Mouse (Mus musculus): ENCODE data around the gene Ttc28.

The Ttc28 gene

DNA sequence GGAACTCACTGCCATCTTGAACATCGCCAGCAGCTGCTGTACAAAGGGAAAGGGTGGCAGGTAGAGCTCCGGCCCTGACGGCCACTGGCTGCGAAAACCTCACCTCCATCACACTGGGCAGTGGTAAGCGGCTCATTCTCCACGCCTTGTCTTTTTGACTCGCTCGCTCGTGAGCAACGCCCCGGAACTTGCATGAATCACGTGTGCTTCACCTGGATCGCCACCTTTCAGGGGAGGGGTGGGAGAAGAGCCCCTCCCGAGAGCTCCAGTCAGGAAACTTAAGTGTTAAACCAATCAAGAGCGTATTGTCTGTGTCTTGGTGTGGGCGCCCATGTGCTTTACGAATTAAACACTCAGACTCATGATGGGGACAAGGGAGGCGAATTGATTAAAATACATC, 252.0 kb downstream of the Ttc28 start:
- in situ Hi-C loops (cut with MboI; ENCODE audit: low pct_unique_long_range_greater_than_20kb in 1 of 2, low sequenced_read_pairs in 2 of 2, unreplicated experiment in 1 of 2): no loop called here

DNA sequence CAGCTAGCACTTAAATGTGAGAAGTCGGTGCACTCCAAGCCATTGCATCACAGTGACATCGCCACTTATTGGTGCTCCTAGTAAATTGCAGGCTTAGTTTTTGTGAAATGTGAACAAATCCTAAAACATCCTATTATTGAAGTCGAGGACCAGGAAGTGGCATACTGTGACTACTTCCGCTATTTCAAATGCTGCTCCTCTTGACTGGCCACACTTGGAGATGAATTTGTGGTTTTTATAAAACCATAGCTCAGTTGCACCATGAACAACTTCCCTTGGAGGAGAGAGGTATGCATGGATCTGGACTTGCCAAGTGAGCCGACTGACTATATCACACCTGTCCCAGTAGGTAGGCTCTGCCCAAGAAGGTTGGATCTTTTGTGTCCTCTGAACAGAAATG, 253.5 kb downstream of the Ttc28 start:
- in situ Hi-C loops (cut with MboI; ENCODE audit: low pct_unique_long_range_greater_than_20kb in 1 of 2, low sequenced_read_pairs in 2 of 2, unreplicated experiment in 1 of 2): no loop called here

DNA sequence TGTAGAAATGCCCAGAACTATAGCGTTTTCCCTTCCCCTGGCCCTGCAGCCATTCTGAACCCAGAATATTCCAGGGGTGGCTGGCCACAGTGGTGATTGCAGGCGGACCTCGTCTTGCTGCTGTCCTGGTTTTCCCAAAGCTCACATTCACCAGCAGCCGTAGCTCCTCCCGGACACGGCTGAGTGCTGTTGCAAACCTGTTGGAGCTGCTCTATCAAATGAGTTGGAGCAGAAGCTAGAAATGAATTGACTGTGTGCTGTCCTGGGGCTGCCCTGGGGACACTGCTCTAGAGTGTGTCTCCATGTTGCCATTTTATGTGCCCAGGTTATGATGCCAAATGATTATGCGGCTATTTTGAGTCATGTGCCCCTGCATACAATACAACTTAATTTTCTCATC, 254.2 kb downstream of the Ttc28 start:
- in situ Hi-C loops (cut with MboI; ENCODE audit: low pct_unique_long_range_greater_than_20kb in 1 of 2, low sequenced_read_pairs in 2 of 2, unreplicated experiment in 1 of 2): no loop called here

DNA sequence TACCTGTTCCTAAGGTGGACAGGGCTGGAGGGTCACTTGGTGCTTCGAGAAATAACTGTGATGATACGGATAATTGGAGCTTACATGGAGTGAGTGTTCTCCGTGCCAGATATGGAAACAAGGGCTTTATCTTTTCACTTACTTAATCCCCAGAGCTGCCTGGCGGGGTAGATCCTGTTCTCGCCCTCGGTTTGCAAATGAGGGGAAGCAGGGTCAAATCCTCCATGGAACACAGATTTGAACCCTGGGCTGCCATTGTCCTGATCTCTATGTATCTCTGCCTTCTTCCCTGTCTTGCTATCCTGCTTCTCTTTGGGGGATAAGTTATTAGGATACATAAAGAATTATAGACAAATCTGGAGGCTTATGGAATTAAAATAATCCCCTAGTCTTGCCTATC, 257.7 kb downstream of the Ttc28 start:
- in situ Hi-C loops (cut with MboI; ENCODE audit: low pct_unique_long_range_greater_than_20kb in 1 of 2, low sequenced_read_pairs in 2 of 2, unreplicated experiment in 1 of 2): no loop called here

- in situ Hi-C loops (cut with MboI; ENCODE audit: low pct_unique_long_range_greater_than_20kb in 1 of 2, low sequenced_read_pairs in 2 of 2, unreplicated experiment in 1 of 2): no loop called here
Measured at GRCm38 (mm10) chr5:111137742-111138141, 258.1 kb downstream of the Ttc28 start.

DNA sequence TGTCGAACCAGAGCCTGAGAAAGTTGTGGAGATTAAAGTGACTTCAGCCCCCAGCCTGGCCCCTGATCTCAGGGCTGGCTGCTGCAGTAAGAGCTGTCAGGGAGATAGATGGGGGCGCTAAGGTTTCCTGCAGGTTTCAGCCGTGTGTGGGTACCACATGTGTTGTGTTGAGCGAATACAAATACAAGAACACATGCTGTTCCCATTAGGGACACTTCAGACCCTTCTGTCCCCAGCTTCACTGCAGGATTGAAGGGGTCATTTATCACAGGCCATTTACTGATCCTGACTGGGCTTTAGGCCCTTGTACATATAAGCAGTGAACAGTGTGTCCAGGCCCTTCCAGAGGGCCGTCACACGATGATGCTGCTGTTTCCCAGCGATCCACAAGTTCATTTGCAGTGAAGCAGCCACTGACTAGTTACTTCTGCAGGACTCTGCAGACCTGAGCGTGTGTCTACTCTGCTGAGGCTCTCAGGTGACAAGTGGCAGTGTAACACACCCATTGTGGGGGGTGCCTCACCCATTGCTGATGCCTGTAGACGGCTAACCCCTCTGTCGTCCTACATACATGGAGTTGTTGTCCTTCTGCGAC, 258.7 kb downstream of the Ttc28 start:
- in situ Hi-C loops (cut with MboI; ENCODE audit: low pct_unique_long_range_greater_than_20kb in 1 of 2, low sequenced_read_pairs in 2 of 2, unreplicated experiment in 1 of 2): no loop called here

- in situ Hi-C loops (cut with MboI; ENCODE audit: low pct_unique_long_range_greater_than_20kb in 1 of 2, low sequenced_read_pairs in 2 of 2, unreplicated experiment in 1 of 2): no loop called here
Measured at GRCm38 (mm10) chr5:111138927-111139565, 259.4 kb downstream of the Ttc28 start.

- in situ Hi-C loops (cut with MboI; ENCODE audit: low pct_unique_long_range_greater_than_20kb in 1 of 2, low sequenced_read_pairs in 2 of 2, unreplicated experiment in 1 of 2): no loop called here
Measured at GRCm38 (mm10) chr5:111139622-111140021, 260.0 kb downstream of the Ttc28 start.

DNA sequence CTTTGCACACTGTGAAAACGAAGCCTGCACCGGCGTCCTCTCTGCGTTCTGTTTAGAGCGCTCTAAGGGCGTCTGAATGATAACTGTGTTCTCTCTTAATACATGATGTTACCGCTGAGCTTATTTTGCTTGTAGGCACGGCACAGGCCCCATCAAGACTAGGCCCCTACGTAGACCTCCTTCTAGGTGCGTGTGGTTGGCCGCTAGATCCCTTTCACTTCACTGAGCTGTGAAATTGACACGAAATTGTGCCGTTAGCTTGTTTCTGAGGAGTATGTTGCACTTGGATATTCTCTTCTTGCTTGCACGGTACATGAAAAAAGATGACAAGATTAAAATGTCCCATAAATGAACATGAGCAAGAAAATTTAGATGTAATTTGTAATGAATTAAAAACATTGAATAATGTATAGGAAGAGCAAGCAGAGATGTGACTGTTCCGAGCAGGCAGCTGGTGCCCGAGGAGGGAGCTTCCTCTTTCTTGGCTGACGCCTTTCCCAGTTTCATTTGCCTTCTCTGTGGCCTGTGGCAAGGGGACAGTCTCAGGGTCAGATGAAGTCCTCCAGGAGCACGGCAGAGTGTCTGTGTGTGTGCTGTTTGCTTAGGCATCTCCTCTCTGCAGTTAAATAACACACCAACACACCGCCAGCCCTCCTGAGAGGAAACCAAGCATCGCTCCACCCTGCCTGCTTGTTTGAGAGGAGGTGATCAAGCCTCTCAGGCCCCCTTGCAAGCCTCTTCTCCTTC, 261.7 kb downstream of the Ttc28 start:
- in situ Hi-C loops (cut with MboI; ENCODE audit: low pct_unique_long_range_greater_than_20kb in 1 of 2, low sequenced_read_pairs in 2 of 2, unreplicated experiment in 1 of 2): no loop called here

DNA sequence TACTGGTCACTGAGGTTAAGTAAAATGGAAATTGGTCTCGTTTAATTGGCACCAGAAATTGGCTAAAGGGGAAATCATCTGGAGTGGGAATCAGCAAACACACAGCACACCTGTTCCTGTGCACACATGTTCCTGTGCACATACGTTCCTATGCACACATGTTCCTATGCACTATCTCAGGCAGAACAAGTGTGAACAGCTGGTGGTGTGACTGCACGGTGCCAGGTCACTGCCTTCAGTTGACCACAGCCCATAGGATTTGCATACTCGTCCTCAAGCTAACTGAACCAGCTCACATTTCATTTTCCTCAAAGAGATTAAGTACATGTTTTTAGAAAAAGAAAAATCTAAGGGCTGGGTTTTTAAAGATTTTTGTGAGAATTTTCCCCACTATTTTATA, 263.2 kb downstream of the Ttc28 start:
- in situ Hi-C loops (cut with MboI; ENCODE audit: low pct_unique_long_range_greater_than_20kb in 1 of 2, low sequenced_read_pairs in 2 of 2, unreplicated experiment in 1 of 2): no loop called here

GRCm38 (mm10) chr5:111144411-111144810, 264.8 kb downstream of the Ttc28 start:
- in situ Hi-C loops (cut with MboI; ENCODE audit: low pct_unique_long_range_greater_than_20kb in 1 of 2, low sequenced_read_pairs in 2 of 2, unreplicated experiment in 1 of 2): no loop called here

DNA sequence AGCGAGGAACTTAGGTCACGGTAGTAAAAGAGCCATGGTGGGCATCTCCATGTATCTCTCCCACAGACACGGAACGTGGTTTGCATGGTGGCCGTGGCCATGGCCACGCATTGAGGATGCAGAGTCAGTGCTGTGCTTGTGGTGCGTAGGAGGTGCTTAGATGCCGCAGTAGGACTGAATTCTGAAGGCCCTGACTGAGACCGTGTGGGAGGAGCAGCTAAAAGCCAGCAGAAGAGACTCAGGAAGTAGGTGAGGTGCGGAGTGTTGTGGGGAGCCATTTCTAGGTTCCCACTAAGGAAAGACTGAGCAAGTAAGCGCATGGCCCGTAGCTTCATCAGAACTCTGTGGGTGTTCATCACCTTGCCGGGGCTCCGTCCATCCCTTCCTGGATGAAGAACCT, 271.0 kb downstream of the Ttc28 start:
- in situ Hi-C loops (cut with MboI; ENCODE audit: low pct_unique_long_range_greater_than_20kb in 1 of 2, low sequenced_read_pairs in 2 of 2, unreplicated experiment in 1 of 2): no loop called here

DNA sequence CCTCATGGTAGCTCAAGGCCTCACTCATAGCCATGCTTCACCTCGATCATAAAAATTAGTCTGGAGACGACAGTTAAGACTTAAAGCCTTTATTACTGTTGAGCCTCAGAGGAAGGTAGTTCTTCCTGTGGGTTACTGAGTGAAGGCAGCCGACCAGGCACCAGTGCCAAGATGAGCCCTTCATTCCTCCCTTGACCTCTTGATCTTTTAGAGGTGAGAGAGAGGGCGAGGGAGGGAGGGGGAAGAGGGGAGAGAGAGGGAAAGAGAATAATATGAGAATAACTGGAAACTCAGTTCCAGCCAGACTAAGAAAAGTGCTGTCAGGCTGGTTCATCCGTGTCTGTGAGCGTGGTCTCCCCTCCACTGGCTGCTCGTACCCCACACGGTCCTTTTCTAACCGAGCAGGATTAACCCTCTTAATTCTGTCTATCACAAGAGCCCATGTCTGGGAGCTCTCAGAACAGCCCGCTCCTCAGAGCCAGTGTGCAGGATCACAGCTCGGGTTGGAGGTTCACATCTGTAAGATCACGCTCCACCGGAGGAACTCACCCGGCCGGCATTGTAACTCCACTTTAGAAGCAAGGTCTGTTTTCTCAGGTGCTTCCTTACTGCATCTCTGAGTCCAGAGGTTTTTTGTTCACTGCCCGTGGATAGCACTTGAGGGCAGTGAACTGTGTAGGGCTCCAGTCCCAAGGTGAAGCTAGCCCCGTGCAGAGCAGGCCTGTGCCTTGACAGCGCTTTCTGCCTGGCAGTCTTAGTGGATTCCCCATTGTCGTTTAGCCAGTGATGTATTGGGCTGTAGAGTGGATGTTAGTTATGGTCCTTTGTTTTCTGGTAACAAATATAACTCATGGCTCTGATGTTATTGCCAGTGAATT, 272.5 kb downstream of the Ttc28 start:
- in situ Hi-C loops (cut with MboI; ENCODE audit: low pct_unique_long_range_greater_than_20kb in 1 of 2, low sequenced_read_pairs in 2 of 2, unreplicated experiment in 1 of 2): no loop called here

GRCm38 (mm10) chr5:111154586-111154985, 275.0 kb downstream of the Ttc28 start:
- in situ Hi-C loops (cut with MboI; ENCODE audit: low pct_unique_long_range_greater_than_20kb in 1 of 2, low sequenced_read_pairs in 2 of 2, unreplicated experiment in 1 of 2): no loop called here

DNA sequence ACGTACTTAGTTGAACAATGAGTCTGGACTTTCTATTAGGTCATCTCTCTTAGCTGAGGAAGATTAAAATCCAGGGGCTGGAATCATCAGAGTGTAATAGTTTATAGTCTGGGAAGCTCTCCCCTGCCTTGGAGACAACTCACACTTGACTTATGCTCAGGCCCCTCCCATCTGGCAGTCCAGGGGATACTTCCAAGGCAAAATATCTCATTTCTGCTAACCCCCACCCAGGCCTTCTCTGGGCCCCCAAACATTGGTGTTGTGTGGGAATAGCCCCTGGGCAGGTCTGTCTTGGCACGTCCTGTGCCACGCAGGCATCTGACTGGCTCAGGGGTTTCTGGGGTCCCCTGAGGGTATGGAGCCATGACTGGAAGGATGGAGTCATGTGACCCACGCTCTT, 275.7 kb downstream of the Ttc28 start:
- in situ Hi-C loops (cut with MboI; ENCODE audit: low pct_unique_long_range_greater_than_20kb in 1 of 2, low sequenced_read_pairs in 2 of 2, unreplicated experiment in 1 of 2): no loop called here

- in situ Hi-C loops (cut with MboI; ENCODE audit: low pct_unique_long_range_greater_than_20kb in 1 of 2, low sequenced_read_pairs in 2 of 2, unreplicated experiment in 1 of 2): no loop called here
Measured at GRCm38 (mm10) chr5:111155928-111156327, 276.3 kb downstream of the Ttc28 start.

- in situ Hi-C loops (cut with MboI; ENCODE audit: low pct_unique_long_range_greater_than_20kb in 1 of 2, low sequenced_read_pairs in 2 of 2, unreplicated experiment in 1 of 2): no loop called here
Measured at GRCm38 (mm10) chr5:111158266-111158665, 278.7 kb downstream of the Ttc28 start.

GRCm38 (mm10) chr5:111159628-111160321, 280.2 kb downstream of the Ttc28 start:
- in situ Hi-C loops (cut with MboI; ENCODE audit: low pct_unique_long_range_greater_than_20kb in 1 of 2, low sequenced_read_pairs in 2 of 2, unreplicated experiment in 1 of 2): no loop called here
